Mouse (Mus musculus): ENCODE results near the gene Kat7.

GRCm38 (mm10) chr11:95350289-95350688 is 40.2 kb upstream of the Kat7 start:
- TF ChIP-seq CTCF (IDR thresholded peaks at IDR 0.05; ENCODE audit: extremely low read depth, insufficient read depth, low read length), result no peak
- no peak for TF ChIP-seq POLR2A (IDR thresholded peaks at IDR 0.05; ENCODE audit: extremely low read depth, insufficient read depth, low read length)
